Mouse (Mus musculus) heart, adult 2 months (tissue): ENCODE measurements around the gene Dram1.

ENCODE experiments used
- CTCF ChIP-seq: fragments of 200-600 bp; IDR thresholded peaks from 2 replicates; pipeline ENCODE4 v1.8.1; 2022; ENCODE audit warnings: antibody characterized with exemption, mild to moderate bottlenecking, moderate library complexity
- POLR2A ChIP-seq: fragments of 200-500 bp; IDR thresholded peaks from 2 replicates; pipeline ENCODE4 v1.6.1; 2011; ENCODE audit warnings: mild to moderate bottlenecking, low read depth, low read length, control low read depth; ENCODE audit not compliant: insufficient read depth

GRCm38 (mm10) chr10:88352549-88352948, 26.3 kb downstream of the Dram1 start:
- no peak for TF ChIP-seq CTCF
- no peak for TF ChIP-seq POLR2A
